Mouse (Mus musculus): ENCODE data around the gene Tmprss9. TPM values are rescaled to one million over a fixed set of nuclear protein-coding genes. Genes with fewer than 3 reads are reported as not detected.

Gene Tmprss9
- polyA plus RNA-seq, 1 experiment from 2014 or later = 0.04 TPM

- no peak overlapping the region for H3K27ac ChIP-seq
- H3K4me3 ChIP-seq = no peak overlapping the region
- H3K4me1 ChIP-seq = peaks cover 31% of the 10 kb centered on the region
- peaks cover 5% of the 10 kb centered on the region; the same call in 1 of the 2 replicates for H3K27me3 ChIP-seq (ENCODE audit: low read depth, poor library complexity, severe bottlenecking)
- DNase-seq (ENCODE audit: low spot score) = no peak
- peaks cover 62% of the 10 kb centered on the region for H3K36me3 ChIP-seq
- H3K9me3 ChIP-seq (replicated peaks) = no peaks in the 10 kb centered on the region
- 91% methylated on average over 2 of the region's 2 CpGs for WGBS
These were observed 43.6 kb downstream of the Tmprss9 start for GRCm38 (mm10) chr10:80915260-80915659.

GRCm38 (mm10) chr10:80915736-80916135 lies 44.1 kb downstream of the Tmprss9 start:
- H3K36me3 ChIP-seq = peaks cover 57% of the 10 kb centered on the region
- over 99% methylated on average over 4 of the region's 4 CpGs for WGBS
- 0 out of 2 replicates have a peak overlapping the region, but pooled peaks have one; percentile 75 for H3K4me3 ChIP-seq

GRCm38 (mm10) chr10:80917336-80917778 lies 45.7 kb downstream of the Tmprss9 start:
- DNase-seq (ENCODE audit: low spot score) = peak; percentile 51
- H3K4me3 ChIP-seq = peak overlapping the region; percentile 75
- H3K9me3 ChIP-seq (replicated peaks) = no peaks in the 10 kb centered on the region
- WGBS = 3% methylated on average over 15 of the region's 15 CpGs
- peaks cover 5% of the 10 kb centered on the region for H3K27me3 ChIP-seq (ENCODE audit: low read depth, poor library complexity, severe bottlenecking)
- peaks cover 41% of the 10 kb centered on the region for H3K4me1 ChIP-seq
- H3K27ac ChIP-seq = peak overlapping the region; percentile 86
- peaks cover 41% of the 10 kb centered on the region for H3K36me3 ChIP-seq

More at GRCm38 (mm10) chr10:80915736-80916135, 44.1 kb downstream of the Tmprss9 start:
- no peak for DNase-seq (ENCODE audit: low spot score)
- H3K4me1 ChIP-seq = peaks cover 31% of the 10 kb centered on the region
- H3K9me3 ChIP-seq (replicated peaks) = no peaks in the 10 kb centered on the region
- peaks cover 5% of the 10 kb centered on the region; the same call in 1 of the 2 replicates for H3K27me3 ChIP-seq (ENCODE audit: low read depth, poor library complexity, severe bottlenecking)
- H3K27ac ChIP-seq = no peak overlapping the region

GRCm38 (mm10) chr10:80917779-80918434 lies 46.3 kb downstream of the Tmprss9 start, which contains the start of gene Lmnb2:
TSS of gene Lmnb2 (minus strand) at chr10:80918245.
- WGBS = under 1% methylated on average over 61 of the region's 61 CpGs
- DNase-seq (ENCODE audit: low spot score) = peak; percentile 79
- H3K27ac ChIP-seq = peak within 1 kb of the TSS; percentile 86
- H3K36me3 ChIP-seq = peaks cover 36% of the 10 kb centered on the region
- peaks cover 9% of the 10 kb centered on the region for H3K27me3 ChIP-seq (ENCODE audit: low read depth, poor library complexity, severe bottlenecking)
- peak within 1 kb of the TSS; percentile 75 for H3K4me3 ChIP-seq
- H3K9me3 ChIP-seq (replicated peaks) = no peaks in the 10 kb centered on the region
- H3K4me1 ChIP-seq = peaks cover 42% of the 10 kb centered on the region

GRCm38 (mm10) chr10:80921923-80922322 lies 50.3 kb downstream of the Tmprss9 start:
- Histone ChIP-seq H3K9me3 (replicated peaks) (no peaks in the 10 kb centered on the region), H3K27me3 (ENCODE audit: low read depth, poor library complexity, severe bottlenecking) (peaks cover 14% of the 10 kb centered on the region), H3K4me1 (peaks cover 30% of the 10 kb centered on the region), H3K4me3 (peak overlapping the region; percentile 44), H3K36me3 (no peaks in the 10 kb centered on the region), H3K27ac (peak overlapping the region; percentile 73)
- 3% methylated on average over 16 of the region's 16 CpGs for WGBS
- DNase-seq (ENCODE audit: low spot score) = no peak

- DNase-seq (ENCODE audit: low spot score) = no peak
- no peak overlapping the region for H3K27ac ChIP-seq
- H3K9me3 ChIP-seq (replicated peaks) = no peaks in the 10 kb centered on the region
- peaks cover 37% of the 10 kb centered on the region for H3K4me1 ChIP-seq
- 53% methylated on average over 3 of the region's 3 CpGs for WGBS
- H3K27me3 ChIP-seq (ENCODE audit: low read depth, poor library complexity, severe bottlenecking) = peaks cover 14% of the 10 kb centered on the region
- H3K36me3 ChIP-seq = no peaks in the 10 kb centered on the region
- no peak overlapping the region for H3K4me3 ChIP-seq
These were observed 53.8 kb downstream of the Tmprss9 start for GRCm38 (mm10) chr10:80925472-80925871.

- Histone ChIP-seq H3K36me3 (no peaks in the 10 kb centered on the region), H3K4me1 (peaks cover 59% of the 10 kb centered on the region), H3K27me3 (ENCODE audit: low read depth, poor library complexity, severe bottlenecking) (peaks cover 38% of the 10 kb centered on the region), H3K27ac (peak overlapping the region; percentile 84), H3K4me3 (peak overlapping the region; percentile 62), H3K9me3 (replicated peaks) (no peaks in the 10 kb centered on the region)
- DNase-seq (ENCODE audit: low spot score) = peak; percentile 93
- under 1% methylated on average over 48 of the region's 48 CpGs for WGBS
These were observed 57.1 kb downstream of the Tmprss9 start for GRCm38 (mm10) chr10:80928586-80929298.

- peaks cover 46% of the 10 kb centered on the region for H3K27me3 ChIP-seq (ENCODE audit: low read depth, poor library complexity, severe bottlenecking)
- H3K4me1 ChIP-seq = peaks cover 67% of the 10 kb centered on the region
- peak within 1 kb of the TSS; percentile 62 for H3K4me3 ChIP-seq
- no peaks in the 10 kb centered on the region for H3K9me3 ChIP-seq (replicated peaks)
- WGBS = under 1% methylated on average over 56 of the region's 56 CpGs
- peak; percentile 98 for DNase-seq (ENCODE audit: low spot score)
- peak within 1 kb of the TSS; percentile 84 for H3K27ac ChIP-seq
- no peaks in the 10 kb centered on the region for H3K36me3 ChIP-seq
These were observed 57.9 kb downstream of the Tmprss9 start, which contains the start of gene Gadd45b for GRCm38 (mm10) chr10:80929299-80930226. TSS of gene Gadd45b (plus strand) at chr10:80930073.

GRCm38 (mm10) chr10:80930361-80931152 lies 58.9 kb downstream of the Tmprss9 start:
- peak; percentile 59 for DNase-seq (ENCODE audit: low spot score)
- Histone ChIP-seq H3K27me3 (ENCODE audit: low read depth, poor library complexity, severe bottlenecking) (peaks cover 55% of the 10 kb centered on the region), H3K4me3 (peak overlapping the region; percentile 62), H3K36me3 (no peaks in the 10 kb centered on the region), H3K4me1 (peaks cover 75% of the 10 kb centered on the region), H3K27ac (peak overlapping the region; percentile 61; the same call in 1 of the 2 replicates), H3K9me3 (replicated peaks) (no peaks in the 10 kb centered on the region)
- under 1% methylated on average over 45 of the region's 45 CpGs for WGBS

GRCm38 (mm10) chr10:80931153-80931671 lies 59.6 kb downstream of the Tmprss9 start:
- Histone ChIP-seq H3K9me3 (replicated peaks) (no peaks in the 10 kb centered on the region), H3K4me3 (peak overlapping the region; percentile 62), H3K27me3 (ENCODE audit: low read depth, poor library complexity, severe bottlenecking) (peaks cover 62% of the 10 kb centered on the region), H3K36me3 (no peaks in the 10 kb centered on the region), H3K4me1 (peaks cover 81% of the 10 kb centered on the region), H3K27ac (no peak overlapping the region)
- DNase-seq (ENCODE audit: low spot score) = no peak
- WGBS = 4% methylated on average over 14 of the region's 14 CpGs

- no peak overlapping the region for H3K27ac ChIP-seq
- H3K4me3 ChIP-seq = peak overlapping the region; percentile 62
- peaks cover 83% of the 10 kb centered on the region for H3K4me1 ChIP-seq
- DNase-seq (ENCODE audit: low spot score) = peak; percentile 50
- WGBS = under 1% methylated on average over 26 of the region's 26 CpGs
- peaks cover 67% of the 10 kb centered on the region for H3K27me3 ChIP-seq (ENCODE audit: low read depth, poor library complexity, severe bottlenecking)
- H3K9me3 ChIP-seq (replicated peaks) = no peaks in the 10 kb centered on the region
- H3K36me3 ChIP-seq = no peaks in the 10 kb centered on the region
These were observed 60.0 kb downstream of the Tmprss9 start for GRCm38 (mm10) chr10:80931695-80932094.

All from limb, embryonic 10.5 days (tissue).